Mouse (Mus musculus) olfactory bulb, adult 2 months (tissue): ENCODE results near the gene Samsn1.

Experiments used
- CTCF ChIP-seq: fragments of 200-500 bp; IDR thresholded peaks from 2 replicates; pipeline ENCODE4 v1.5.1; 2012; ENCODE audit warnings: low read depth, mild to moderate bottlenecking, low read length, moderate library complexity; ENCODE audit not compliant: insufficient read depth
- POLR2A ChIP-seq: fragments of 200-500 bp; IDR thresholded peaks from 2 replicates; pipeline ENCODE4 v1.6.1; 2012; ENCODE audit warnings: mild to moderate bottlenecking, low read depth, low read length, moderate library complexity; ENCODE audit not compliant: insufficient read depth

DNA sequence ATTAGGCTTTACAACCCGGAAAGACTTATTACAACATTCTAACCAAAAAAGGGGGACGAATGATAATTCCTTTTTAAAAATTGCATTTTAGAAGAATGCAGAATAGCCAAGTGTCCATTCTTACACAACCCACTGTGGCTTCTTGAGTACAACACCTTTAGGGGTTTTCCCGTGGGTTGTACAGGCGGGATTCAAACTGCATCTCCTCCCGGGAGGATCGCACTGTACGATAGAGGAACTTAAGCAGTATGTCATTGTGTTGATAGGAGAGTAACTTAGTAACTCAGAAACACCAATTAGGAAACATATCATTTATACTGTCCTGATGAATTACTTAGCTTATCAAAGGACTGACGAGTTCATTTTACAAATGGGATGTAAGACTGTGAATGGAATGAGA, 149.8 kb downstream of the Samsn1 start:
- TF ChIP-seq CTCF (no peak), POLR2A (no peak)
